Mouse (Mus musculus) erythroid progenitor cell, adult 5-6 weeks (primary cell): ENCODE data around the gene Rnf145. TPM values are rescaled to one million over a fixed set of nuclear protein-coding genes. Genes with fewer than 3 reads are reported as not detected.
"Not testable (repeated sequence)": the region's sequence is repeated elsewhere in the genome, so short reads cannot be mapped to it uniquely, and the experiment has no call there.

Source experiments
- ATAC-seq: replicated peaks from 2 replicates; pipeline ENCODE4 v1.8.0; 2016; ENCODE audit warnings: moderate number of reproducible peaks, mild to moderate bottlenecking, moderate TSS enrichment, inconsistent platforms; ENCODE audit not compliant: poor library complexity, low FRiP score, severe bottlenecking
- total RNA-seq, 2 experiments: library from RNA; stranded (forward) in 1 of 2; stranded (reverse) in 1 of 2; fragments of 150-400 nt in 1 of 2; fragments of 186-747, 209-891 nt in 1 of 2; gene quantifications; 2 replicates each; pipeline versions ENCODE4 v1.2.3 to v1.2.4; 2015 to 2017; ENCODE audit warnings: low replicate concordance in 2 of 2

The Rnf145 gene
- total RNA-seq, 2 experiments from 2014 or later = 92.2 to 189 TPM

GRCm38 (mm10) chr11:44554339-44554738 lies 35.6 kb downstream of the Rnf145 start:
- no peak for ATAC-seq

DNA sequence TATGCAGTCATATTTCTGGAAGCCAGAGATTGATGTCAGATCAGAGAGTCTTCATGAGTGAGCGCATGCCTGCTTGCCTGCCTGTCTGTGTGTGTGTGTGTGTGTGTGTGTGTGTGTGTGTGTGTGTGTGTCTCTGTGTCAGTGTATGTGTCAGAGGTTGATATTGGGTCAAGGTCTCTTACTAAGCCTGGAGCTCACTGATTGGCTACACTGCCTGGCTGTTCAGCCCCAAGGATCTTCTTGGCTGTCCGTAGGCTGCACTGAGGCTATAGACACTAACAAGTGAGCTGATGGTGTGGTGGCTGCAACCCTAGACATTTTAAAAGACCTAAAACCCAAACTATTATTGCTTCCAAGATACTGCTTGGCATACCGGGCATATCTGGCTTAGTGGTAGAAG lies 39.8 kb downstream of the Rnf145 start:
- ATAC-seq = no peak

GRCm38 (mm10) chr11:44559466-44559865 lies 40.7 kb downstream of the Rnf145 start:
- no peak for ATAC-seq

GRCm38 (mm10) chr11:44560396-44560795 lies 41.6 kb downstream of the Rnf145 start:
- ATAC-seq = no peak

GRCm38 (mm10) chr11:44561476-44562015 lies 42.8 kb downstream of the Rnf145 start:
- ATAC-seq = no peak

- 0 out of 2 replicates have a peak, but pooled peaks have one; percentile 33 for ATAC-seq
Measured at GRCm38 (mm10) chr11:44562389-44563135, 43.8 kb downstream of the Rnf145 start.

DNA sequence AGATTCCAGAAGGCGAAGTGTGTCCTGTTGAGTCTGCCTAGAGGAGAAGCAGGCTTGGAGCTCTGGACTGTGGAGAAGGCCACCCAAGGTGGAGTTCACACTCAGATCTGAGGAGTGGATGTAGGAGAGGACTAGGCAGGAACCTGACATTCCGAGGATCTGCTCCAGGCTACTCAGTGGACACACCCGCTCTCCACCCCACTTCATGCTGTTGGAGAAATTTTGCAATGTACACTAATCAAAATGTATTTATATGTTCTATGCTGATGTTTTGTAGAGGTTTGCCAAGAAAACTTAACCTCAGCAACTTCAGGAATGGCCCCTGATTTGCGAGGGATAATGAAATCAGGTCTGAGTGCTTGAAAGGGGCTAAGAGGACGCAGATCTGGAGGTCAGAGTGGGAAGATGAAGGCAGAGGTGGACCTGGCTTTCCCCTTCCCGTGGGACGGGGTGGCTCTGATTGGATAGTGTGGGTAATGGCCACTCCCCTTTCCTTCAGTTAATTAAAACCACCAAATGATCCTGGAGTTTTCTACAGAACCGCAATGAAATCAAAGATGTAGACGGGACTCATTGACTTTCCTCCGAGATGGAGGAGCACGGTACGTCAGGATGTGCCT lies 45.6 kb downstream of the Rnf145 start:
- ATAC-seq = no peak

DNA sequence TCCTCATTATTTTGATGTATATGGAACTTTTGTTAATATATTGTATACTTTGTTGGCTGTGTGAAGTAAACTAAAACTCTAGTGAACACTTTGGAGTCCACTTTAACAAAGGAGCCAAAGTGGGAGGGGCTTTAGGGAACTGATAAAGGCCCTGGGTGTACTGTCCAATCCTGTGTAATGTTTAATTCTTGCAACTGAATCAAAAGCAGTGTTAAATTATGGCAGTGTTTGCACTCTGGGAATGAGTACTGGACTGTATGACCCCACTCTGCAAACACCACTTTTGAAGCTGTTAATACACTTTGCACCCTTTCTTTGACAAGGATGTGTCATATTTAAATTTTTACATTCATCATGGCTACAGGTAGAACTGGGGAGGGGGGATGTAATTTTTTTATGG lies 46.2 kb downstream of the Rnf145 start:
- ATAC-seq = no peak

- ATAC-seq = not testable (repeated sequence)
Measured at GRCm38 (mm10) chr11:44570336-44570735, 51.6 kb downstream of the Rnf145 start.

DNA sequence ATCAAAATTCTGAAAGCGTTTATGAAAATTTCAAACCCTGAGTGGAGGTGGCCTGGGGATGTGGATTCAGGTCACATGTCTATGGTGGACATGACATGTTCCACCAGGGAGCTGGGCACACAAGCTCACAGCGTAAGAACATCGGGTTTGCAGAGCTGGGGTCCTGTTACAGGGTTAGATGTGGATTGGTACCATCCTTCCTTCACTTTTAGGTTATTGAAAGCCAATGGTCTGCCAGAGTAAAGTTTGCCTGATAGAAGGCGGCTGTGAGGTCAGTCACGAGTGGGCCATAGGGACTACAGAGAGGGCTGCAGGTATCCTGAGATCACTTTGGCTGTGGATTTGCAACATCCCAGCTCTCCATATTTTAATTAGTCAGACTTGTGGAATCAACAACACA lies 54.0 kb downstream of the Rnf145 start:
- no peak for ATAC-seq

GRCm38 (mm10) chr11:44573396-44573795 lies 54.6 kb downstream of the Rnf145 start:
- ATAC-seq = no peak

- ATAC-seq = no peak
Measured at GRCm38 (mm10) chr11:44574391-44574790, 55.6 kb downstream of the Rnf145 start.

DNA sequence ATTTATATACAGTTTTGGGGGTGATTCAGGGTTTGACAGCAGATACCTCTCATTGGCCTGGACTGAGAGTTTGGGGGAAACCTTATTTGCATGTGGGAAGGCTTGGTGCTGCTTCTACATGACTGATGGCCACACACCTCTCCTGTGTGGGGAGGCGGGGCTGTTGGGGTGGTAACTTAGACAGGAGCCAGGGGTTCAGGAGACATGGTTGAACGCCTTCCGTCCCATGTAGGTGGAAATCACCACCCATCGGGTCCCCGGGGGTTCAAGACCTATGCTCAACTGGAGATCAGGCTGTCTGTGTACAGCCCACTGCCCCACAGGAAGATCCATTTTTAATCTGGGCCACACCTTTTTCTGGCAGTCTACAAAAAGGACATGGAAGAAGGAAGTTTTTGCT lies 56.1 kb downstream of the Rnf145 start:
- no peak for ATAC-seq

GRCm38 (mm10) chr11:44577911-44578310 lies 59.1 kb downstream of the Rnf145 start:
- no peak for ATAC-seq

GRCm38 (mm10) chr11:44581277-44581683 lies 62.5 kb downstream of the Rnf145 start:
- peak; percentile 79 for ATAC-seq

- ATAC-seq = peak; percentile 70
Measured at GRCm38 (mm10) chr11:44586047-44586696, 67.4 kb downstream of the Rnf145 start.

GRCm38 (mm10) chr11:44593016-44593415 lies 74.3 kb downstream of the Rnf145 start:
- no peak for ATAC-seq

- no peak for ATAC-seq
Measured at GRCm38 (mm10) chr11:44594768-44595167, 76.0 kb downstream of the Rnf145 start.

DNA sequence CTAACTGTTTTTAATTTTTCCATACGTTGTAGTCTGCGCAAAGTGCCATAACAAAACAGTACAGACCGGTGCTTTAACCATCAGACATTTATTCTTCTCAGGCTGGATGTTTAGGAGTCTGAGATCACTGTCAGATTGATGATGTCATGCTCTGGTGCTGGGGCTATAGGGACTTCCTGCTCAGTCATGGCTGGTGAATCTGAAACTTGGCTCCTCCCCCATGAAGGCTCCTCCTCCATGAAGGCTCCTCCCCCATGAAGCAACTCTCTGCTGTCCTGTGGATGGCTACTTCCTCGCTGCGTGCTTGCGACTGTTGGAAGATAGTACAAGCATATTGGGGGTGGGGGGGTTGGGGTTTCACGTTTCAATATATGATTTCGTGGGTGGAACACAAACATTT lies 88.1 kb downstream of the Rnf145 start:
- no peak for ATAC-seq

DNA sequence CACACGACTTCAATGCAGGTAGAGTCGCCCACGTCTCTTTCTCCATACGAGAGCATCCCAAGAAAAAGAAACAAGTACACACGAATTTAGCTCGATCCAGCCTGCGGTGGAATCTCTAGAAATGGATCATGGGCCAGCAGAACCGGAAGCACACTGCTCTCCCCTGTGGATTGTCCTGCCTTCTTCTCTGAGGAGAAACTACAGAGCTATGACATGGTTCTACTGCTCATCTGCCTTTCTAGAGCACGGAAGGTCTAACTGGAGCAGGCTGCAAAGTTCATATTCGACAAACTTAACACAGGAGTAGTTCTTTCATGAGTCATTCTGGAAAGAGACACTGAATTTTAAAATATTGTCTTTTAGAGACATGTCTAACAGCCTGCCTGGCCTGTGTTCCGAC lies 89.9 kb downstream of the Rnf145 start:
- no peak for ATAC-seq
